Mouse (Mus musculus) granulocyte monocyte progenitor cell, adult 5-6 weeks (primary cell): ENCODE data around the gene Mlxip. TPM values are rescaled to one million over a fixed set of nuclear protein-coding genes. Genes with fewer than 3 reads are reported as not detected.

Experiments used
- ATAC-seq: replicated peaks from 2 replicates; pipeline ENCODE4 v1.8.0; 2016; ENCODE audit warnings: mild to moderate bottlenecking, moderate TSS enrichment, inconsistent platforms; ENCODE audit not compliant: poor library complexity, severe bottlenecking
- total RNA-seq, 2 experiments: library from RNA; stranded (forward) in 1 of 2; stranded (reverse) in 1 of 2; fragments of 200-712, 200-1000 nt in 1 of 2; fragments of >200 nt in 1 of 2; fragmentation: Nextera tagmentation in 1 of 2; gene quantifications; 2 replicates each; pipeline ENCODE4 v1.2.3; 2014 to 2017

Gene Mlxip
- total RNA-seq, 2 experiments from 2014 or later, result 11.9 to 52.3 TPM

GRCm38 (mm10) chr5:123423885-123424284 lies 29.3 kb downstream of the Mlxip start:
- no peak for ATAC-seq

- peak; percentile 95 for ATAC-seq
Observed at GRCm38 (mm10) chr5:123427556-123427955, 33.0 kb downstream of the Mlxip start.

GRCm38 (mm10) chr5:123431524-123432304 lies 37.1 kb downstream of the Mlxip start:
- no peak for ATAC-seq

- no peak for ATAC-seq
Observed at GRCm38 (mm10) chr5:123432305-123432874, 37.8 kb downstream of the Mlxip start.

GRCm38 (mm10) chr5:123436071-123436779 lies 41.6 kb downstream of the Mlxip start:
- ATAC-seq, result peak; percentile 69

GRCm38 (mm10) chr5:123436780-123437175 lies 42.2 kb downstream of the Mlxip start:
- ATAC-seq, result peak; percentile 73; the same call in 1 of the 2 replicates

GRCm38 (mm10) chr5:123438381-123438780 lies 43.8 kb downstream of the Mlxip start:
- no peak for ATAC-seq

GRCm38 (mm10) chr5:123439312-123439711 lies 44.7 kb downstream of the Mlxip start:
- ATAC-seq, result no peak

- ATAC-seq, result no peak
Observed at GRCm38 (mm10) chr5:123439941-123440340, 45.3 kb downstream of the Mlxip start.

- ATAC-seq, result no peak
Observed at GRCm38 (mm10) chr5:123440664-123441063, 46.1 kb downstream of the Mlxip start.

- no peak for ATAC-seq
Observed at GRCm38 (mm10) chr5:123442283-123442682, 47.7 kb downstream of the Mlxip start.

- ATAC-seq, result peak; percentile 65
Observed at GRCm38 (mm10) chr5:123444069-123444468, 49.5 kb downstream of the Mlxip start.

- no peak for ATAC-seq
Observed at GRCm38 (mm10) chr5:123444849-123445334, 50.3 kb downstream of the Mlxip start.

GRCm38 (mm10) chr5:123451886-123452285 lies 57.3 kb downstream of the Mlxip start:
- ATAC-seq, result no peak

- no peak for ATAC-seq
Observed at GRCm38 (mm10) chr5:123461420-123461819, 66.8 kb downstream of the Mlxip start.

- ATAC-seq, result no peak
Observed at GRCm38 (mm10) chr5:123464638-123465037, 70.0 kb downstream of the Mlxip start.

GRCm38 (mm10) chr5:123470784-123471400 lies 76.3 kb downstream of the Mlxip start:
- ATAC-seq, result peak; percentile 95

GRCm38 (mm10) chr5:123473817-123474216 lies 79.2 kb downstream of the Mlxip start:
- no peak for ATAC-seq

- peak; percentile 61 for ATAC-seq
Observed at GRCm38 (mm10) chr5:123487659-123488395, 93.2 kb downstream of the Mlxip start.
